Mouse (Mus musculus) thymus, adult 2 months (tissue): Measurements from ENCODE around the gene Hist1h4f.

Experiments
- CTCF ChIP-seq: fragments of 200-500 bp; IDR thresholded peaks from 2 replicates; pipeline ENCODE4 v1.5.1; 2012; ENCODE audit warnings: mild to moderate bottlenecking, control low read depth, low read length, moderate library complexity, borderline replicate concordance; ENCODE audit not compliant: control insufficient read depth, poor library complexity, insufficient read depth; ENCODE audit errors: extremely low read depth
- POLR2A ChIP-seq: fragments of 200-500 bp; IDR thresholded peaks from 2 replicates; pipeline ENCODE4 v1.6.1; 2012; ENCODE audit warnings: mild to moderate bottlenecking, low read length, control low read depth, moderate library complexity; ENCODE audit not compliant: control insufficient read depth, poor library complexity, insufficient read depth; ENCODE audit errors: extremely low read depth

DNA sequence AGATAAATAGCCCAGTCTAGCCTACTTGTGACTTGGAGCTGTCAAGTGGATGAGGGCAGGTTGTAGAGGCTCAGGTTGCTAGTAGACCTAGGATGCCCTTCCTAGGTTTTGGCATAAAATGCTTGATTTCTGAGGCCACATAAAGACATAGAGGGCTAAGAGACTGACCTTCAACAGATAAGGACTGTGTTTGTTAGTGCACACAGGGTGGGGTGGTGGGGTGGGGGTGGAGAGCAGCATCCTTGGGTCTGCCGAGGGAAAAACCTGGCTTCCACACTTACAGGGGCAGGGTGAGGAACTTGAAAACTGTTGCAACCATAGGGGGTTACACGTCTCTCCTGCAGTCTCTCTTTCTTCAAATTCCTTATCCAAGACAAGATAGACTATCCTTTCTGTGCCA, 43.7 kb upstream of the Hist1h4f start:
- TF ChIP-seq CTCF (no peak), POLR2A (no peak)
